Mouse (Mus musculus): Measurements from ENCODE around the gene Pi4k2a.
A peak's percentile ranks its signal among the peaks of the same experiment; 100 is the strongest.

The Pi4k2a gene

DNA sequence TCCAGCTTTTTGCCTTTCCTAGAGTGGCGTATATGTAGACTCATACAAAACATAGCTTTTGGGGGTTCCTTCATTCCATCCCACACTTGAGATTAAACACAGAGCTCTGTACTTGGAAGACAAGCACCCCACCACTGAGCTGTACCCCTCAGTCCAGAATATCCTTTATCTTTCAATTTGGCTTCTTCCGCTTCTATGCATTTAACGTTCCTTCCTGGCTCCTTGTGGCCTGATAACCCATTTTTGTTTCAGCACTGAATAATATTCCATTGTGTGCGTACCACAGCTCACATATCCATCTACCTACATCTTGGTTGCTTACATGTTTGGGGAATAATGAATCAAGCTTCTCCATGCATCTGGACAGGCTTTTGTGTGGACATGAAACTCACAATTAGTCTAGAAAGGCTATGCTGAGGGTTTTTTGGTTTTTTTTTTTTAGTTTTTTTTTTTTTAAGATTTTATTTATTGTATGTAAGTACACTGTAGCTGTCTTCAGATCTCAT is 47.0 kb downstream of the Pi4k2a start:
- no peak for DNase-seq

DNA sequence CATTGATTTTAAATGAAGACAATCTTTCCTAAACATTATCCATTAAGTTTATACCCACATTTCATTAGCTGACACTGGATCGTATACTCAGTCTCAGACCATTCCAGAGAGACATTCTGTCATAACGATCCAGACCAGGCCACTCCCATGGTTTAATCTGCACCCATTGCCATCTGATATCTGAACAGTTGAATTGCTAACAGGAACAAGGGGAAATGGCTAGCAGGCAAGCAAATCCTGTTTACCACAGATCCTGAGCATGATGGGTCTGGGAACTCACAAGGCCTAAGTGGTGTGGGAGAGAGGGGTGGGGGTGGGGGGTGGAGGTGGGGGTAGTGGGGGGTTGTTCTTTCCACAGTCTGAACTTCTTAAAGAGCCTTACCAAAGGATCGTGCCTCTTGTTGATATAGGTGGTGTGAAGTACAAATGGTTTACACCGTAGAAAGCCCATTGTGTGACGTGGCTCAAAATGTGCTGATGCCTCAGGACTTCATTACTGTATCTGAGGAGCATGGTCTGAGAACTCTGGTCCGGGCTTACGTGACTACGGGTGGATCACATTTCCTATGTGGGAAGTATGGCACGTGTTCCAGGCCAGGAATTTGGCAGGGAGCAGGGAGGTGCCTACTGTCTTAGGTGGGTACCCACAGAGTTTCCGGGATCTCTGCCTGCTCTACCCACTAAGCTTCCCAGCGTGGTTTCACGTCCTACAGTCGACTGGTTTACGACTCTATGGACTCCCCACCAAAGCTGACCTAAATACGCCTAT is 48.4 kb downstream of the Pi4k2a start:
- no peak for DNase-seq

DNA sequence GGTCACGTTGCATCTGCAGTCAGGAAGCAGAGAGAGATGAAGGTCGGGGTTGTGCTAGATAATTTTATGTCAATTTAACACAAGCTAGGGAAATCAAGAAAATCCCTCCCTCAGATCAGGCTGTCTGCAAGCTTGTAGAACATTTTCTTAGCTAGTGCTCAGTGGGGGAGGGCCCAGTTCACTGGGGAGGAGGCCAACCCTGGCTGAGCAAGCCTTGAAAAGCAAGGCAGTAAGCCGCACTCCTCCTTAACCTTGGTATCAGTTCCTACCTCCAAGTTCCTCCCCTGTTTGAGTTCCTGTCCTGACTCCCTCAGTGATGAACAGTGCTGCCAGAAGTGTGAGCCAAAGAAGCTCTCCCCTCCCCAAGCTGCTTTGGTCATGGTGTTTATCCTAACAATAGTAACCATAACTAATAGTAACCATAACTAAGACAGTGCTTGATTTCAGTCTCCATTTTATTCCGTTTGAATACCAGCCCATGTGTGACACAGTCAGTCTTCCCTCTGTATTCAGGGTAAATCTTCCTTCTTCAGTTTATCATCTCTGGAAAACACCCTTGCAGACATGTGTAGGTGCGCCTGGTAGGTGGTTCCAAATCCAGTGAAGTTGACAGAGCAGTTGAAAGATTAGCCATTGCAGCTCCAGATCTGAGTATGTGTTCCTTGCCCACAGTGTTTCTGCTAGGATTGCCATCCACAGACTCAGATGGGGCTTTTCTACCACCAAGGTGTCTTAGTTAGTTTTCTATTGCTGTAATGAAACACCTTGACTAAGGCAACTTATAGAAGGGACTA is 49.7 kb downstream of the Pi4k2a start:
- DNase-seq: no peak

DNA sequence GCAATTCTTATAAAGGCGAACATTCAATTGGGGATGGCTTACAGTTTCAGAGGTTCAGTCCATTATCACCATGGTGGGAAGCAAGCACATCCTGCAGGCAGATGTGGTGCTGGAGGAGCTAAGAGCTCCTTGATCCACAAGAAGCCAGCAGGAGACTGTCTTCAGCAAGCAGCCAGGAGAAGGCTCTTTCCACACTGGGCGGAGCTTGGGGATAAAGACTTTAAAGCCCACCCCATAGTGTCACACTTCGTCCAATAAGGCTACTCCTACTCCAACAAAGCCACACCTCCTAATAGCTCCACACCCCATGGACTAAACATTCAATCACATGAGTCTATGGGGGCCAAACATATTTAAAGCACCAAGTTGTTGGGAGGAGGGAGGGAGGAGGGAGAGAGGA is 51.7 kb downstream of the Pi4k2a start:
- DNase-seq: no peak

DNA sequence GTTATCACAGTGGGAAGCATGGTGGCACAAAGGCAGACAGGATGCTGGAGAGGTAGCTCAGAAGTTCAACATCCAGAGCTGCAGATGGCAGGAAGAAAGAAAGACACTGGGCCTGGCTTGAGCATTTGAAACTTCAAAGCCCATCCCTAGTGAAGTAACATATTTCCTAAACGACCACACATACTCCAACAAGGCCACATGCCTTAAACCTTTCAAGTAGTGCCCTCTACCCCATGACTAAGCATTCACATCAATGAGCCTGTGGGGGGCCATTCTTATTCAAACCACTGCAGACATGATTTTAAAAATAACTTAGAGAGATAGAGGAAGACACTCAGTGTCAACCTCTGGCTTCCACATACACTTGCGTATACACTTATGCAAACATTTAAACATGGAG is 52.5 kb downstream of the Pi4k2a start:
- DNase-seq: no peak

DNA sequence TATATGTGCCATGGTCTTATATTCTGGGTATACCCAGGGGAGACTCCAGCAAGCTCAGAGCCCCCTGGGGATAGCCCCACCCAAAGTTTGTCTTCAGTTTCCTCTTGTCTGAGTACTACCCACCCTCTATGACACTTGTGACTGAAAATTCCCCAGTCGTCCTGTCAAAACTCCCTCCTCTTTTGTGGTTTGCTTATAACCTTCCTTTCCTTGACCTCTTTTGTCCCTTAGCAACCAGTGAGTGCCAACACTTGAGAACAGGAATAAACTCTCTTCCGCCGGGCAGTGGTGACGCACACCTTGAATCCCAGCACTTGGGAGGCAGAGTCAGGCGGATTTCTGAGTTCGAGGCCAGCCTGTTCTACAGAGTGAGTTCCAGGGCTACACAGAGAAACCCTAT is 53.8 kb downstream of the Pi4k2a start:
- no peak for DNase-seq

DNA sequence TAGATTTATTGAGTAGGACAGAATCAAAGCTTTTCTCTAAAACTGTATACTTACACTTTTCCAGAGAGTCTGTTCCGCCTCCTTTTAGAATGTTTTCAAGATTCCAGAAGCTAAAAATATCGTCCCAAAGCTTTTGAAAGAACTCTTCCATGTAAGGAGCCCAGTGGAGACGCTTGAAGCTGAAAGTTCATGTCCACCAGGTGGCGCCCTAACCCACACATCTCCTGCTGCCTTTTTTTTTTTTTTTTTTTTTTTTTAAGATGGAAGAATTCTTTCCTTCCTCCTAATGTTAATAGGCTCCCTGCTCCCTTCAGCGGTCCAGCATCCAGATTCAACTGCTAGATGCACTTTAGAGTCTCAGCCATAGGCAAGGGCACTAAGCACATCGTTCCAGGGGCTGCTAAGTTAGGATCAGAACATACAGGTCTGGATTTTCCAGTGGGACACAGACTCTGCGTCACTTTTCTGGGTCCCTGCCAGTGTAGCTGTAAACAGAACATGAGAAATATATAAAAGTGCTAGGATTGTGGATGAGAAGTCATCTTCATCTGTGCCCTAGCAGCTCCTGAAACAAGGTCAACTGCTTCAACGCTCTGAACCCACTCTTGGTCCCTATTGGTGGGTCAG is 54.4 kb downstream of the Pi4k2a start:
- DNase-seq: peak; percentile 98

DNA sequence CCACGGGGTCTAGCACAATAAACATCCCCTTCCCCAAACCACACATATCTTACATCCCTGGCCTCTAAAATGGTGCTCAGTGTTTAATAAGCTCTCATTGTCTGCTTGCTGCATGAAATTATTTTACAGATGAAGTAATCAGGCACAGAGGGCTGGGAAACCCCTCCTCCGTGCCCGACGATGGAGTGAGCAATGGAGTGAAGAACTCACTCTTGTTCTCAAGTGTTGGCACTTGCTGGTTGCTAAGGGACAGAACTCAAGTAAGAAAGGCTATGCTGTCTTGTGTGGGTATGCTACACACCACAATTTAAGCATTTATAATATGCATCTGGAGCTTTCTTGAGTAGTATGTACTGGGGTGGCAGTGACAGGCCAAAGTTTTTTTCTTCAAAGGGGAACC is 54.9 kb downstream of the Pi4k2a start:
- no peak for DNase-seq

DNA sequence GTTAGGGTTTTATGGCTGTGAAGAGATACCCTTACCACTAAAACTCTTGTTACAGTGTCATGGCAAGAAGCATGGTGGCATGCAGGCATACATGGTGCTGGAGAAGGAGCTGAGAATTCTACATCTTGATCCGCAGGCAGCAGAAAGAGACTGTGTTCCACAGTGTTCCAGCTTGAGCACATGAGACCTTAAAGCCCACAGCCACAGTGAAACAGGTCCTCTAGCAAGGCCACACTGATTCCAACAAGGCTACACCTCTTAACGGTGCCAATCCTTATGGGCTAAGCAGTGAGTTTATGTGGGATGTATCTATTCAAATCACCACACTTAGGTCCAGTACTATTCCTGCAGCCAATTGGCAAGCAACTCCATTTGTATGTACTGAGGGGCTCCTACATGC is 55.5 kb downstream of the Pi4k2a start:
- DNase-seq: no peak

DNA sequence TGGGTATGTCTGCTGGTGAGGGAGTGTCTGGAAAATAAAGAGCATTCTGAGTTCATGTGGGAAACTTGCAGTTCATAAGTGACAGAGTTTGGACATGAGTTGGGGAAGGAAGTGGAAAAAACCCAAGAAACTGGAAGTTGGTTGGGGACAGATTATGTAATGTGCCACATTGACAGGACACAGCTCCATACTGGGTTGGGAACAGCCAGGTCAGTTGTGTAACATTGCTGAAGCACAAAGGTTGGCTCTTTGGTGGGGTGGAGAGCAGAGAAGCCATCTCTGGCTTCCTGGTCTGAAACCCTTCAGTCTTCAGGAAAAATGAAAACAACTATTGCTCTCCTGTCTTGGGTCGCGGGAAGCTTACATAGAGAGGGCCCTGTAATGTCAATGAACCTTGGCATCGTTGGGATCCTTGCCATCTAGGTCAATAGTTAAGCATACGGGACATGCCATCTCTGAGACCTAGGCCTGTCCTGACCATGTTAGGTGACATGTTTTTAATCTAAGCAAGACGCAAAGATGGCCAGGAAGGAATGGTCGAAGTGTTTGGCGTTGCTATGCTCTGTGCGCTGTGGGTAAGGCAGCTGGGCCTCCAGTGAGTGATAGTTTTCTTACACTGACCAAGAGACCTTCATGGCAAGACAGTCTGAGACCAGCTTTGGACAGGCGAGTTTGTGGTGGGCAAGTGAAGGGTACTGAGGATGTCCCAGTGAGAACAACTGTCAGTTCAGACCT is 56.2 kb downstream of the Pi4k2a start:
- no peak for DNase-seq

DNA sequence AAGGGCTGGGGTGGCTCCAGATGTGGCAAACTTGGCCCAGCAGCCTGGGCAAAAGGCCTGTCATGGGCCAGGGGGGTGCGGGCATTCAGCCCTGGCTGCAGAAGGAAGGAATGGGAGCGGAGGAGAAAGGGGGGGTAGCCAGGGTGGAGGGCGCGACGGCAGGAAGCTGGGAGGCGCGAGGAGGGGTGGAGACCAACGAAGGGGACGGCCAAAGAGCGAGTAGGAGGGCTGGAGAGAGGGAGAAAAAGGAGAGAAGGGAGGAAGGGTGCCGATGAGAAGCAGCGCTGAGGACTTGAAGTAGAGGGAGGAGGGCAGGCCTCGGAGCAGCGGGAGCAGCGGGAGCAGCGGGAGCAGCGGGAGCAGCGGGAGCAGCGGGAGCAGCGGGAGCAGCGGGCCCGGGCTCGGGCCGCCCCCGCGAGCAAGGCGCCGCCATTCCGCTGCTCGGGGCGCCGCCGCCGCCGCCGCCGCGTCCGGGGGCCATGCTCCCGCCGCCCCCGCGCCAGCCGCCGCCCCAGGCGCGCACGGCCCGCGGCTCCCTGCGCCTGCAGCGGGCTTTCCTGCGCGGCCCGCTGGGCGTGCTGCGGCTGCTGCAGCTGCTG is 57.0 kb downstream of the Pi4k2a start, which contains the start of gene Marveld1:
Gene Marveld1, plus strand, starts transcription at position 231 of the 599 bp plus-strand sequence.
- DNase-seq: peak; percentile 54

DNA sequence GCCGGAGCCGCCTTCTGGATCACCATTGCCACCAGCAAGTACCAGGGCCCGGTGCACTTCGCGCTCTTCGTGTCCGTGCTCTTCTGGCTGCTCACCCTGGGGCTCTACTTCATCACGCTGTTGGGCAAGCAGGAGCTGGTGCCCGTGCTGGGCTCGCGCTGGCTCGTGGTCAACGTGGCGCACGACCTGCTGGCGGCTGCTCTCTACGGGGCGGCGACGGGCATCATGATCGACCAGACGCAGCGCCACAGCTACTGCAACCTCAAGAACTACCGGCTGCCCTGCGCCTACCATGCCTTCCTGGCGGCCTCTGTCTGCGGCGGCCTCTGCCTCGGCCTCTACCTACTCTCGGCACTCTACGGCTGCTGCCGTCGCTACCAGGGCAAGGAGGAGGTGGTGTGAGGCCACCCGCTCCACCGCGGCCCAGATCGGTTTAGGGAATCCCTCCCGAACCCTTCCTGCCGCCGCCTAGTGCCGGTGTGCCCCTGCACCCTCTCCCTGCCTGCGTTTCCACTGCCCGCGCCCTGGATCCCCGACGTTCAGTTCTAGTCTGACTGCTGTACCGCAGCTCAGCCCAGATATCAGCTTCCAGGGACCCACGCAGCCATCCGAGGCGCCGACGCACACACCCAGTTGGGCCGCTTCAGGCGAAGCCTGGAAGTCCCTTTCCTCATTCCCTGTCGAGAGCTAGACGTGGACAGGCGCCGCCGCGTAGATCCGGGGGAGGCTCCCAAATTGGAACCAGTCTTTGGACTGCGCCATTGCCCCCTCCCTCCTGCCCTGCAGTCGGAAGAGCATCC is 57.7 kb downstream of the Pi4k2a start:
- DNase-seq: peak; percentile 63

DNA sequence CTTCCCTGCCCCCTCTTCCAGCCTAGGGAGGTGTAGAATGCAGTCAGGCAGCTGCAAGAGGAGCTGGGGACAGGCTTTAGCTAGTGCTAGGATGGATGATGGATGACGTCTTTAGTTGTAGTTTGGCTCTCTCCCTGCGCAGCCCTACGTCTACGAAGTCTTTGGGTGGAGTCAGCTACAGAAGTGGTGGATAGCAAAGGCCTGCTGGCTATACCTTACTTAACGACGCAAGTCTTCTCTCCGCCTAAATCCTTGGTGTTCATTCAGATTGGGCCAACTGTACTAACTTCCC is 58.2 kb downstream of the Pi4k2a start:
- no peak for DNase-seq

DNA sequence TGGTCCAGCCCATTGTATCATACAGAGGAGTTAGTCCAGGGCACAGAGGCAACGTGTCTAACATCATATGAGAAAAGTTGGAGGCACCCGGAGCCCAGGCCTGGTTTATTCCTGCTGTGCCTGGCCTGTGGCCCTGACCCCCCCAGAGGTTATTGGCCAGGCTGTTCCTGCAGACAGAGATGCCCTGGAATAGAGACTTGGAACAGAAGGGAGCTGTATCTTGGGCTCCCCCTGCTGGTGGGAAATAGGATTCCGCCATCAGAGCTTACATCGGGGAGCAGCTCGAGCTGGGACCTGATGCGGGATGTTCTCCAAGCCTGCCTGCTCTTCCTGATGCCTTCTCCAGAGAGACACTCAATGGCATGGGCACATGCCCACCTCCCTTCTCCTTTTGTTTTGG is 61.7 kb downstream of the Pi4k2a start:
- DNase-seq: peak; percentile 85

DNA sequence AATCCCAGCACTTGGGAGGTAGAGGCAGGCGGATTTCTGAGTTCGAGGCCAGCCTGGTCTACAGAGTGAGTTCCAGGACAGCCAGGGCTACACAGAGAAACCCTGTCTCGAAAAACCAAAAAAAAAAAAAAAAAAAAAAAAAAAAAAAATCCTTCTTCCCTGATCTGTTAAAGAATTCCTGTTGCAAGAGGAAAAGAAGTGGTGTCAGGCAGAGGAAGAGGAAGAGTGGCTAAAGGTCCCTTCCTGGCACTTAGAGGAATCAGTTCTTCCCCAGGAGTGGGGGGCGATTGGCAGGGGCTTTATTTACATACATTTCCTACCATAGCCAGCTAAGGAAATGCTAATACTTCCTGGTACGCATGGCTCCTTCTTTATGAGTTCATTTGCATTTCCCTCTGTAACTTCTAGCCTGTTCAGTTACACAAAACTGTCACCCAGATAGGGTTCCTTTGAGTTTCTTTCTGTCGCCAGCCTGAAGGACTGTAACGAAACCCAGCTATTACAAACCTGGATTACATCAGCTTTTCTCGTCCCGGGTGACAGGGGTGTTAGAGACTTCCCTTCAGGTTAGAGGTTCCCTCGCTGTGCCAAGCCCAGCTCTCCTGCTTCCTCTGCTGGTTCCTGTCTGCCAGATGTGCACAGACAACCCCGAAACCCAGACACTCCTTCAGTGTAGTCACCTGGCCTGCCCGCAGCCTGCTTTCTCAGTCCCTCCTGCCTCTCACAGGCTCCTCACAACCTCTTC is 67.4 kb downstream of the Pi4k2a start:
- DNase-seq: no peak

DNA sequence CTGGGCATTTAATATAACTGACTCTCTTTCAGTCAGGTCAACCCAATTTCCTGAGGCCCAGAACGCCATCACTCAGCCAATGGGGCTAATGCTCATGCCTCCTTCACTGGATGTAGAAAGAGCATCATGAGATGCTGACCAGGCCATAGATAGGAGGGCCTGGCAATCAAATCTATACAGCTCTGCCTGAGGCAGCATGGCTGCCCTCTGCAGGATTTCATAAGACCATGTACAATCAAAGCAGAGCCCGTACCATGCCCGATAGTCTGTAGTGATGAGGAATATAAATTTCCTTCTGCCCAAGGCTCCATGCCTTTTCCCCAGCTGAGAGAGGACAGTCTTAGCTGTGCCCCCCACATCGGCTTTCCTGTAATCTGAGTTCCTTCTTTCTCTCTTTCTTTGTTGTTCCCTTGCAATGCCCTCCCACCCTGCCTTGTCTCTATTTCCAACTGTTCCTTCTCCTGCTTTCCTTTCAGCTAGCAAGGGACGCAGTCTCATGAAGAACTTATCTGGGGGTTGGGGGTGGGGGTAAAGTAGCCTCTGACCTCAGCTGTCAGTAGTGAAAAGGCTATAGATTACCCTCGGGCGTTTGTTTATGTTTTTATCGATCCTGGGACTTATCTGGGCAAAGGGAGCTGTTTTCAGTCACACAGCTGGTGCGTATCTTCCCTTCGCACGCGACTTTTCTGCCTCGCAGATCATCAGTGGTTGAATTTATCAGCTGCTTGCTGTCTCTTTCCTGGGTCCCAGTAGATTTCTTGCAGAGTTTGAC is 68.2 kb downstream of the Pi4k2a start:
- no peak for DNase-seq

DNA sequence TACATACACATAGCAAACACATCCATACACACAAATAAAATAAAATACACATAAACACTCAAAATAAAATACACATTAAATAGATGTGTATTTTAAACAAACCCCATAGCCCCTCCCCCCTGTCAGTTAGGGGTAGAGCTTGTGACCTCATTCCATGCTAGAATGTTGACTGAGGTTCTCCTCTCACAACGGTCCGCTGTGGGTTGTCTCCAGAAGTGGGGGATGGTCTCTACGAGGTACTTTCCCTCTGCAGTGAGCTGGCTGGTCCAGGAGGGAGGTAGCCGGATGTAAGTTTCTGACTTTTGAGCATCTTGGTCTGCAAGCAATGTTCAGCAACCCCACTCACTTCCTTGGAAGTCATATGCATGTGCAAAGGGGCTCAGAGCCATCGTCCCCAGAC is 73.5 kb downstream of the Pi4k2a start, which contains the start of gene Zfyve27:
Gene Zfyve27, plus strand, starts transcription at position 188 of the 400 bp plus-strand sequence.
- DNase-seq: no peak

DNA sequence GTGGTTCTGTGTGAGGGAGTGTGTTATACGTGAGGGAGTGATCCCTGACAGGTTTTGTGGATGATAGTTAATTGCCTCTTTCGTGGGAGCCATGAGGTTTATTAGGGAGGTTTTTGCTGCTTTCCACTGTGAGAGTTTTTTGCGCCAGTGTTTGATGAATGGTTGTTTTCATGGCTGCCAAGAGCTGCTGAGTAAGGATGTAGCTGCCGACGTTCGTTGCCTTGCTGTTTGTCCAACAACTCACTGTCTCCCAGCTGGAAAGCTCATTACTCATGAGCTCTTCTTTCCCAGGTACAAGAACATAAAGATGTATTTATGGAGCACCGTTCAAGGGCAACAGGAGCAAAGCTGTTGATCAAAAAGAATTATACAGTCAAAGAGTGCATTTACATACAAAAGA is 73.9 kb downstream of the Pi4k2a start:
- no peak for DNase-seq

DNA sequence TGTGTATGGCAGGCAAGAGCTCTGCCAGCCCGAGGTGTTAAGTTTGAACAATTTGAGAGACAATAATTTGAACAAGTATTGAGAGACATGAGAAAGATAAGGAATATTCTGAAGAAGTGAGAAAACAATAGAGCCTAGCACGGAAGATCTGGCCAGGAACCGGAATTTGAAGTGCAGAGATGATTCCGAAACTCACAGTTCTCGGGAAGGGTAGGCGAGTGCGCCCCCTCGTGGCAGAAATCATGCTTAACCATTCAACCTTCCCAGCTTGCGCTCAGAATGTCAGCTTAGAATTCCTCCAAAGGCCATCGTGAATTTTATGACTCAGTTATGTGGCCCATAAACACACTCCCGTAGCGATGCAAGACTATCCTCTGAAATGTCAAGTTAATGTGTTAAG is 75.9 kb downstream of the Pi4k2a start:
- DNase-seq: peak; percentile 95

DNA sequence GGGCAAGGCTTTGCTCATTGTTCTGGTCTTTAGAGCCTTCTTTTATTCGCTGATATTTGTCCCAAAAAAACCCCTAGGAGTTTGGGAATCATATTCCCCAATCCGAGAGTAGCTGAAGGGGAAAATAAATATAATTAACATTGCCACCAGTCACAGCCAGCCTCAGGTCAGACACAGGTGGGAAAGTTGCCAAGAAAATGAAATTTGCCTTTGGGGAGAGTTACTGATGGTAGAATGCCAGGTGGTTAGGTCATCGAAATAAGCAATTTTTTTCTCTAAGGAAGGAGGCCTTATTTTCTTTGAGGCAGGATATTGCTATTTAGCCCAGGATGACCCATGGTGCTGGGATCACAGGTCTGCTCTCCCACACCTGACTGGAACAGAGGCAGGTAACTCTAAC is 76.5 kb downstream of the Pi4k2a start:
- DNase-seq: no peak

Measured in right cerebral cortex, postnatal 14 days (tissue).